Mouse (Mus musculus) frontal cortex, adult 2 months (tissue): ENCODE data around the gene F930015N05Rik. TPM values are rescaled to one million over a fixed set of nuclear protein-coding genes. Genes with fewer than 3 reads are reported as not detected.

Source experiments
- DNase-seq, 2 experiments: peaks; one replicate each; pipeline ENCODE4 v3.0.0; 2022; ENCODE audit warnings: low spot score in 1 of 2; ENCODE audit errors: extremely low spot score in 1 of 2
- polyA plus RNA-seq: library from polyadenylated mRNA; depleted of rRNA; stranded (reverse); fragments of >200 nt; gene quantifications from 2 replicates; pipeline ENCODE4 v1.2.3, GENCODE M21; 2012; rRNA removed

Gene F930015N05Rik
- polyA plus RNA-seq, 1 experiment: 1.5 TPM

DNA sequence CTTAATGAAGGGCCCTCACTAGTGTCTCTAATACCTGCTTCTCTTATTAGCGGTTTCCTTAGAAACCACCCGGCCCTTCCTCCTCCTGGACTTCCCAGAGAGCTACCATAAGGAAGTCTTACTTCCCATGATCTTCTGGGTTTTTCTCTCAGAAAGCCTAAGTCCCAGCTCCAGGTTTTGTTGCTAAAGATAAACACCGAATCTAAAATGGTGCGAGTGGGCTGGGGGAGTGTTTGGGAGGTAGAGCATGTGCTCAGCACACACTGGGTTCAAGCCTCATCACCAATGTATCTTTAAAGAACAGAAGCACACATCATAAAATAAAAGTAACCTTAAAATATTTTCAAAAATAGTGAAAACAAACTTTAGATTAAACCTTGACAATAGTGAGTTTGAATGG, 50.1 kb downstream of the F930015N05Rik start:
- DNase-seq: no peak

Other genes with a start within 250 kb of the F930015N05Rik start
- gene Hs3st3a1, start 1.3 kb downstream of the F930015N05Rik start, polyA plus RNA-seq: 4.1 and 4.8 TPM in 2 replicates